Mouse (Mus musculus) MEL (cell line): ENCODE measurements around the gene Snd1. TPM values are rescaled to one million over a fixed set of nuclear protein-coding genes. Genes with fewer than 3 reads are reported as not detected.

ENCODE experiments used
- DNase-seq: peaks from one replicate; pipeline ENCODE4 v3.0.0; 2011; ENCODE audit warnings: low read depth, low spot score
- H3K27ac ChIP-seq: 2 replicates; pipeline ENCODE4 v1.5.1; 2012; ENCODE audit warnings: low read depth, mild to moderate bottlenecking, control low read depth, low read length, moderate library complexity; ENCODE audit not compliant: control insufficient read depth
- H3K27me3 ChIP-seq, 2 experiments: fragments of 150-350 bp in 1 of 2; sonication (generic) in 1 of 2; 2 replicates each; pipeline ENCODE4 v1.6.1; 2012; ENCODE audit warnings: low read length in 2 of 2, mild to moderate bottlenecking in 2 of 2, improper control_type of control experiment in 1 of 2, moderate library complexity in 1 of 2; ENCODE audit not compliant: insufficient read depth in 2 of 2, control insufficient read depth in 1 of 2
- H3K36me3 ChIP-seq, 2 experiments: 2 replicates each; pipeline ENCODE4 v1.6.1; 2012 to 2014; ENCODE audit warnings: low read length in 2 of 2, improper control_type of control experiment in 1 of 2, inconsistent platforms in 1 of 2, mild to moderate bottlenecking in 1 of 2; ENCODE audit not compliant: insufficient read depth in 2 of 2, control insufficient read depth in 1 of 2
- H3K4me1 ChIP-seq, 2 experiments: fragments of 150-350 bp in 1 of 2; sonication (generic) in 1 of 2; 2 replicates each; pipeline ENCODE4 v1.6.1; 2012; ENCODE audit warnings: low read length in 2 of 2, improper control_type of control experiment in 1 of 2, mild to moderate bottlenecking in 1 of 2; ENCODE audit not compliant: insufficient read depth in 2 of 2, control insufficient read depth in 1 of 2
- H3K4me3 ChIP-seq, 2 experiments: fragments of 150-350 bp in 1 of 2; sonication (generic) in 1 of 2; 2 replicates each; pipeline ENCODE4 v1.5.1; 2012; ENCODE audit warnings: low read depth in 2 of 2, low read length in 2 of 2, mild to moderate bottlenecking in 2 of 2, moderate library complexity in 2 of 2, control low read depth in 1 of 2, improper control_type of control experiment in 1 of 2; ENCODE audit not compliant: control insufficient read depth in 1 of 2, insufficient read depth in 1 of 2
- H3K79me2 ChIP-seq: 2 replicates; pipeline ENCODE4 v1.6.1; 2012; ENCODE audit warnings: mild to moderate bottlenecking, low read length, moderate library complexity; ENCODE audit not compliant: control insufficient read depth, poor library complexity, insufficient read depth
- H3K9ac ChIP-seq: 2 replicates; pipeline ENCODE4 v1.6.1; 2012; ENCODE audit warnings: low read depth, mild to moderate bottlenecking, control low read depth, low read length, moderate library complexity; ENCODE audit not compliant: control insufficient read depth, poor library complexity, severe bottlenecking
- H3K9me3 ChIP-seq: fragments of 150-350 bp; sonication (generic); replicated peaks from 2 replicates; pipeline ENCODE4 v1.6.1; 2012; ENCODE audit warnings: mild to moderate bottlenecking, low read length, improper control_type of control experiment, moderate library complexity; ENCODE audit not compliant: insufficient read depth
- BHLHE40 ChIP-seq: IDR thresholded peaks from 2 replicates; pipeline ENCODE4 v1.6.1; 2012; ENCODE audit warnings: low read depth, mild to moderate bottlenecking, inconsistent platforms, low read length, improper control_type of control experiment, borderline replicate concordance
- CHD1 ChIP-seq: IDR thresholded peaks from 2 replicates; pipeline ENCODE4 v1.6.1; 2012; ENCODE audit warnings: low read depth, mild to moderate bottlenecking, inconsistent platforms, low read length, improper control_type of control experiment
- CHD2 ChIP-seq: IDR thresholded peaks from 2 replicates; pipeline ENCODE4 v1.6.1; 2011; ENCODE audit warnings: low read length, improper control_type of control experiment
- CTCF ChIP-seq, 3 experiments: IDR thresholded peaks in 2 of 3; conservative IDR thresholded peaks in 1 of 3; 2 replicates each; pipeline ENCODE4 v1.5.1; 2011 to 2012; ENCODE audit warnings: low read length in 3 of 3, low read depth in 2 of 3, mild to moderate bottlenecking in 2 of 3, improper control_type of control experiment in 1 of 3, inconsistent platforms in 1 of 3, mixed read lengths in 1 of 3, moderate library complexity in 1 of 3; ENCODE audit not compliant: control insufficient read depth in 1 of 3, insufficient read depth in 1 of 3, poor library complexity in 1 of 3, severe bottlenecking in 1 of 3
- E2F4 ChIP-seq: IDR thresholded peaks from 2 replicates; pipeline ENCODE4 v1.6.1; 2011; ENCODE audit warnings: low read depth, low read length, improper control_type of control experiment, borderline replicate concordance
- ELF1 ChIP-seq: IDR thresholded peaks from 2 replicates; pipeline ENCODE4 v1.6.1; 2014; ENCODE audit warnings: low read depth, mild to moderate bottlenecking, inconsistent platforms, low read length, improper control_type of control experiment, moderate library complexity
- EP300 ChIP-seq, 2 experiments: IDR thresholded peaks; 2 replicates each; pipeline ENCODE4 v1.6.1; 2011; ENCODE audit warnings: improper control_type of control experiment in 2 of 2, low read length in 2 of 2, low read depth in 1 of 2, mild to moderate bottlenecking in 1 of 2
- ETS1 ChIP-seq: IDR thresholded peaks from 2 replicates; pipeline ENCODE4 v1.6.1; 2012; ENCODE audit warnings: low read depth, mild to moderate bottlenecking, inconsistent platforms, low read length, improper control_type of control experiment, moderate library complexity
- GABPA ChIP-seq: IDR thresholded peaks from 2 replicates; pipeline ENCODE4 v1.6.1; 2012; ENCODE audit warnings: low read depth, mild to moderate bottlenecking, inconsistent platforms, low read length, improper control_type of control experiment, moderate library complexity
- GATA1 ChIP-seq: IDR thresholded peaks from 2 replicates; pipeline ENCODE4 v1.6.1; 2011; ENCODE audit warnings: low read depth, low read length, improper control_type of control experiment
- JUND ChIP-seq: IDR thresholded peaks from 2 replicates; pipeline ENCODE4 v1.6.1; 2011; ENCODE audit warnings: low read depth, mild to moderate bottlenecking, improper control_type of control experiment, low read length
- KAT2A ChIP-seq: conservative IDR thresholded peaks from 2 replicates; pipeline ENCODE4 v1.6.1; 2012; ENCODE audit warnings: low read depth, low read length, improper control_type of control experiment, inconsistent platforms
- MAFK ChIP-seq: IDR thresholded peaks from 2 replicates; pipeline ENCODE4 v1.6.1; 2011; ENCODE audit warnings: low read depth, mild to moderate bottlenecking, low read length, improper control_type of control experiment, borderline replicate concordance
- MAX ChIP-seq: IDR thresholded peaks from 2 replicates; pipeline ENCODE4 v1.6.1; 2011; ENCODE audit warnings: low read length, improper control_type of control experiment
- MAZ ChIP-seq: IDR thresholded peaks from 2 replicates; pipeline ENCODE4 v1.6.1; 2012; ENCODE audit warnings: low read depth, mild to moderate bottlenecking, inconsistent platforms, low read length, improper control_type of control experiment
- MEF2A ChIP-seq: IDR thresholded peaks from 2 replicates; pipeline ENCODE4 v1.6.1; 2014; ENCODE audit warnings: low read depth, mild to moderate bottlenecking, inconsistent platforms, low read length, improper control_type of control experiment; ENCODE audit not compliant: poor library complexity, insufficient replicate concordance, severe bottlenecking; ENCODE audit errors: extremely low read depth
- MYB ChIP-seq: IDR thresholded peaks from 2 replicates; pipeline ENCODE4 v1.6.1; 2011; ENCODE audit warnings: mild to moderate bottlenecking, low read depth, low read length, improper control_type of control experiment
- MYC ChIP-seq: IDR thresholded peaks from 2 replicates; pipeline ENCODE4 v1.6.1; 2011; ENCODE audit warnings: low read depth, mild to moderate bottlenecking, low read length, improper control_type of control experiment, moderate library complexity
- NELFE ChIP-seq: IDR thresholded peaks from 2 replicates; pipeline ENCODE4 v1.6.1; 2011; ENCODE audit warnings: low read depth, low read length, improper control_type of control experiment
- NRF1 ChIP-seq: IDR thresholded peaks from 2 replicates; pipeline ENCODE4 v1.6.1; 2014; ENCODE audit warnings: low read depth, mild to moderate bottlenecking, inconsistent platforms, low read length, improper control_type of control experiment, moderate library complexity; ENCODE audit not compliant: poor library complexity, insufficient read depth, severe bottlenecking
- POLR2A ChIP-seq, 2 experiments: IDR thresholded peaks; 2 replicates each; pipeline ENCODE4 v1.6.1; 2011 to 2012; ENCODE audit warnings: low read length in 2 of 2, mild to moderate bottlenecking in 2 of 2, control low read depth in 1 of 2, improper control_type of control experiment in 1 of 2, low read depth in 1 of 2, moderate library complexity in 1 of 2; ENCODE audit not compliant: control insufficient read depth in 1 of 2, insufficient read depth in 1 of 2, poor library complexity in 1 of 2
- POLR2AphosphoS2 ChIP-seq: IDR thresholded peaks from 2 replicates; pipeline ENCODE4 v1.6.1; 2011; ENCODE audit warnings: low read length, improper control_type of control experiment
- POLR2AphosphoS5 ChIP-seq: IDR thresholded peaks from 2 replicates; pipeline ENCODE4 v1.6.1; 2012; ENCODE audit warnings: low read depth, borderline replicate concordance, mild to moderate bottlenecking, inconsistent platforms, low read length, moderate library complexity, mixed read lengths
- RAD21 ChIP-seq: IDR thresholded peaks from 2 replicates; pipeline ENCODE4 v1.6.1; 2011; ENCODE audit warnings: mild to moderate bottlenecking, low read depth, low read length, improper control_type of control experiment
- RCOR1 ChIP-seq: IDR thresholded peaks from 2 replicates; pipeline ENCODE4 v1.6.1; 2012; ENCODE audit warnings: low read depth, mild to moderate bottlenecking, inconsistent platforms, low read length, improper control_type of control experiment
- SIN3A ChIP-seq: IDR thresholded peaks from 2 replicates; pipeline ENCODE4 v1.6.1; 2012; ENCODE audit warnings: low read length, improper control_type of control experiment, inconsistent platforms
- SMC3 ChIP-seq: IDR thresholded peaks from 2 replicates; pipeline ENCODE4 v1.6.1; 2011; ENCODE audit warnings: low read depth, low read length, improper control_type of control experiment
- TAL1 ChIP-seq: IDR thresholded peaks from 2 replicates; pipeline ENCODE4 v1.6.1; 2012; ENCODE audit warnings: mild to moderate bottlenecking, inconsistent platforms, low read length, moderate library complexity, mixed read lengths
- TBP ChIP-seq: IDR thresholded peaks from 2 replicates; pipeline ENCODE4 v1.8.0; 2011; ENCODE audit warnings: low read depth, low read length, improper control_type of control experiment
- TCF12 ChIP-seq: IDR thresholded peaks from 2 replicates; pipeline ENCODE4 v1.6.1; 2014; ENCODE audit warnings: low read depth, mild to moderate bottlenecking, inconsistent platforms, low read length, improper control_type of control experiment, moderate library complexity
- UBTF ChIP-seq: IDR thresholded peaks from 2 replicates; pipeline ENCODE4 v1.6.1; 2012; ENCODE audit warnings: low read depth, mild to moderate bottlenecking, inconsistent platforms, low read length, improper control_type of control experiment, moderate library complexity, borderline replicate concordance; ENCODE audit not compliant: insufficient read depth
- USF2 ChIP-seq, 2 experiments: IDR thresholded peaks; 2 replicates each; pipeline ENCODE4 v1.6.1; 2011 to 2012; ENCODE audit warnings: improper control_type of control experiment in 2 of 2, low read length in 2 of 2, borderline replicate concordance in 1 of 2, inconsistent platforms in 1 of 2, low read depth in 1 of 2, mild to moderate bottlenecking in 1 of 2; ENCODE audit not compliant: insufficient read depth in 1 of 2
- ZC3H11A ChIP-seq: IDR thresholded peaks from 2 replicates; pipeline ENCODE4 v1.6.1; 2012; ENCODE audit warnings: low read depth, mild to moderate bottlenecking, inconsistent platforms, low read length, improper control_type of control experiment
- ZKSCAN1 ChIP-seq: IDR thresholded peaks from 2 replicates; pipeline ENCODE4 v1.6.1; 2012; ENCODE audit warnings: low read depth, mild to moderate bottlenecking, inconsistent platforms, low read length, improper control_type of control experiment, moderate library complexity
- ZNF384 ChIP-seq: IDR thresholded peaks from 2 replicates; pipeline ENCODE4 v1.6.1; 2012; ENCODE audit warnings: low read depth, mild to moderate bottlenecking, inconsistent platforms, low read length, improper control_type of control experiment
- polyA plus RNA-seq, 2 experiments: library from polyadenylated mRNA; stranded (reverse) in 1 of 2; unstranded in 1 of 2; fragments of >175 nt in 1 of 2; fragments of >200 nt in 1 of 2; gene quantifications; 2 replicates each; pipeline versions ENCODE4 v1.2.1 to v1.2.4; 2012; ENCODE audit warnings: low replicate concordance in 2 of 2, low read depth in 1 of 2; ENCODE audit not compliant: insufficient read length in 2 of 2, insufficient read depth in 1 of 2, missing spikeins in 1 of 2
- total RNA-seq: library from RNA; depleted of rRNA; stranded (reverse); fragments of 300-350 nt; gene quantifications from 2 replicates; pipeline ENCODE4 v1.2.3, GENCODE M21; 2012

Gene Snd1
- total and polyA plus RNA-seq, 3 experiments: 192 to 280 TPM; not detected in 1

GRCm38 (mm10) chr6:28576356-28577264 lies 101.7 kb downstream of the Snd1 start:
- peak overlapping the region; percentile 57 for H3K27ac ChIP-seq
- H3K36me3 ChIP-seq: peaks cover 14 to 35% of the 10 kb centered on the region in 2 experiments
- H3K4me3 ChIP-seq: 0 out of 4 replicates have a peak overlapping the region, but pooled peaks of 1 of the 2 experiments have one; percentile 10
- no peak overlapping the region for H3K9ac ChIP-seq
- peaks cover 5% of the 10 kb centered on the region; the same call in 1 of the 2 replicates for H3K79me2 ChIP-seq
- H3K9me3 ChIP-seq: no peaks in the 10 kb centered on the region
- no peaks in the 10 kb centered on the region for H3K27me3 ChIP-seq
- peaks cover 15 to 20% of the 10 kb centered on the region in 2 experiments for H3K4me1 ChIP-seq
- DNase-seq: peak; percentile 85
- no peak for TF ChIP-seq SMC3
- no peak for TF ChIP-seq UBTF
- peak; percentile 78 for TF ChIP-seq ETS1
- TF ChIP-seq GABPA: no peak
- TF ChIP-seq CHD2: no peak
- TF ChIP-seq MAFK: no peak; the same call in 1 of the 2 replicates
- peak; percentile 73 for TF ChIP-seq GATA1
- TF ChIP-seq MAX: peak; percentile 49
- TF ChIP-seq NRF1: no peak
- TF ChIP-seq KAT2A: no peak
- TF ChIP-seq POLR2AphosphoS2: no peak
- TF ChIP-seq MYB: 0 out of 2 replicates have a peak, but pooled peaks have one; percentile 19
- TF ChIP-seq RAD21: no peak
- TF ChIP-seq BHLHE40: no peak
- no peak for TF ChIP-seq MAZ
- TF ChIP-seq ZKSCAN1: no peak
- TF ChIP-seq CHD1: no peak
- TF ChIP-seq ZC3H11A: no peak
- TF ChIP-seq TAL1: peak; percentile 71
- no peak for TF ChIP-seq E2F4
- TF ChIP-seq RCOR1: no peak; the same call in 1 of the 2 replicates
- TF ChIP-seq MYC: peak; percentile 42; the same call in 1 of the 2 replicates
- no peak for TF ChIP-seq ZNF384
- peak; percentile 66 to 77 for TF ChIP-seq EP300 (IDR thresholded peaks at IDR 0.05; ENCODE audit: low read depth in 1 of 2, low read length in 2 of 2)
- no peak for TF ChIP-seq JUND
- TF ChIP-seq SIN3A: peak; percentile 62
- TF ChIP-seq USF2 (IDR thresholded peaks at IDR 0.05; ENCODE audit: borderline replicate concordance in 1 of 2, insufficient read depth in 1 of 2, low read depth in 1 of 2, low read length in 2 of 2): no peak
- TF ChIP-seq NELFE: no peak
- no peak for TF ChIP-seq POLR2A (IDR thresholded peaks at IDR 0.05; ENCODE audit: control insufficient read depth in 1 of 2, insufficient read depth in 1 of 2, low read depth in 1 of 2, low read length in 2 of 2, poor library complexity in 1 of 2)
- no peak for TF ChIP-seq TBP
- TF ChIP-seq CTCF (IDR thresholded peaks at IDR 0.05 in 2 of 3, conservative IDR thresholded peaks at IDR 0.05 in 1 of 3; ENCODE audit: control insufficient read depth in 1 of 3, insufficient read depth in 1 of 3, low read depth in 2 of 3, low read length in 3 of 3, poor library complexity in 1 of 3, severe bottlenecking in 1 of 3): no peak
- peak; percentile 80 for TF ChIP-seq TCF12
- TF ChIP-seq POLR2AphosphoS5: no peak
- peak; percentile 63 for TF ChIP-seq ELF1
- TF ChIP-seq MEF2A: no peak
